8 mouse cellular contexts compared by ENCODE assay signal in the genomic region with DNA sequence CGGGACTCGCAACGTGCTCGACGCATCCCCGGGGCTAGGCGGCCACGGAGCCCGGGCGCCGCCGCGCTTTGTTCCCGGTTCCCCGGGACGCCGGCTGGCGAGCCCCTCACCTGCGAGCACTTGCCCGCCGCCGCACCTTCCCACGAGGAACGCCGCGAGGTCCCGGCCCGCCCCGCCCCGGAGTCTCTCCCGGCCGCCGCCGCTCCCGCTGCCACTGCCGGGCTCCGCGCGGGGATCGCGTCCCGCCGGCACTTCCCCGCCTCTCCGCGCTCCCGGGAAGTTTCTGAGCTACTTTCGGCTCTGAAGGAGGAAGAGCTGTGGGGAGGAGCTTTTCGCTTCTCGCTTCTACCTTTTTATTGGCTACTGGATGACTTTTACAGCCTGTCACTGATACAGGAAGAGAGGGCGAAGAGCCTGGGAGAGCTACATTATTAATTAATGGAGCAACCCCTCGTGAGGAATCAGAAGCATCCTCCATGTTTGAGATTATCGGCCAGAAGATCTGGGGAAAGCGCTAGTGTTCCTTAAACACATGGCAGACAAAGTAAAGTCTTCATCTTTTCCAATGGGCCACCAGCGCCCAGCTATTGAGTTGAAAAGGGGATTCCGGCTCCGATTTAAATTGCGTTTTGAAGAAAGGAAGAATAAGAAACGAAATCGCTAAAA. TPM values are rescaled to one million over a fixed set of nuclear protein-coding genes. Genes with fewer than 3 reads are reported as not detected.
DNase-seq lines count a peak whose midpoint lies in the region; ATAC-seq and TF ChIP-seq lines count a peak whose summit lies in the region.

A gene (minus strand): TSS at position 478 of the 666 bp plus-strand sequence.

- no peaks in the 10 kb centered on the region for H3K9me3 ChIP-seq in embryonic facial prominence, embryonic 11.5 days (replicated peaks; ENCODE audit: control insufficient read depth, low read length)
- no peaks in the 10 kb centered on the region for H3K9me3 ChIP-seq in intestine, postnatal 0 days (ENCODE audit: control insufficient read depth)
- H3K9me3 ChIP-seq in midbrain, postnatal 0 days (ENCODE audit: low read length) = no peaks in the 10 kb centered on the region

- peak within 1 kb of the TSS; percentile 94 for H3K4me2 ChIP-seq in embryonic facial prominence, embryonic 11.5 days (ENCODE audit: low read depth, low read length)
- peak within 1 kb of the TSS; percentile 78 for H3K4me2 ChIP-seq in intestine, postnatal 0 days (replicated peaks; ENCODE audit: low read depth)
- peak within 1 kb of the TSS; percentile 94 for H3K4me2 ChIP-seq in midbrain, postnatal 0 days (ENCODE audit: low read depth, low read length, poor library complexity, severe bottlenecking)

- peaks cover 11% of the 10 kb centered on the region; the same call in 1 of the 2 replicates for H3K79me2 ChIP-seq in liver, adult 2 months (ENCODE audit: control insufficient read depth, insufficient read depth, low read length)

- DNase-seq in B cell, adult 2 months = peak; percentile 56 to 63
- peak; percentile 87 for DNase-seq in adrenal gland, postnatal 10 days
- DNase-seq in embryonic facial prominence, embryonic 11.5 days (ENCODE audit: low spot score) = peak; percentile 80
- peak; percentile 83 to 89 for DNase-seq in heart, adult 18-20 months
- DNase-seq in liver, adult 2 months (ENCODE audit: extremely low read depth, low read depth, low spot score) = peak; percentile 88
- DNase-seq in midbrain, postnatal 0 days (ENCODE audit: low spot score) = peak; percentile 79
- peak; percentile 75 to 82 for DNase-seq in spleen, postnatal 36 days (ENCODE audit: low spot score in 2 of 2)

- H3K4me3 ChIP-seq in embryonic facial prominence, embryonic 11.5 days (ENCODE audit: low read depth, low read length) = peak within 1 kb of the TSS; percentile 91
- H3K4me3 ChIP-seq in intestine, postnatal 0 days (ENCODE audit: low read depth, low read length) = peak within 1 kb of the TSS; percentile 92
- H3K4me3 ChIP-seq in liver, adult 2 months (ENCODE audit: insufficient read depth, low read depth, low read length) = peak within 1 kb of the TSS; percentile 90
- H3K4me3 ChIP-seq in midbrain, postnatal 0 days (ENCODE audit: low read depth, low read length) = peak within 1 kb of the TSS; percentile 87

- no peak for TF ChIP-seq CTCF in intestine, postnatal 0 days (IDR thresholded peaks at IDR 0.05; ENCODE audit: low read depth)
- TF ChIP-seq CTCF in liver, adult 2 months (IDR thresholded peaks at IDR 0.05; ENCODE audit: low read depth, low read length) = no peak
- TF ChIP-seq CTCF in midbrain, postnatal 0 days (IDR thresholded peaks at IDR 0.05) = no peak

- H3K27me3 ChIP-seq in embryonic facial prominence, embryonic 11.5 days (ENCODE audit: control insufficient read depth, insufficient read depth, low read length) = no peaks in the 10 kb centered on the region
- H3K27me3 ChIP-seq in intestine, postnatal 0 days (replicated peaks; ENCODE audit: control insufficient read depth, insufficient read depth, low read length) = no peaks in the 10 kb centered on the region
- H3K27me3 ChIP-seq in liver, adult 2 months (ENCODE audit: control insufficient read depth, insufficient read depth, low read length) = no peaks in the 10 kb centered on the region
- no peaks in the 10 kb centered on the region for H3K27me3 ChIP-seq in midbrain, postnatal 0 days (ENCODE audit: insufficient read depth, low read length)

- TF ChIP-seq POLR2A in liver, adult 2 months (IDR thresholded peaks at IDR 0.05; ENCODE audit: extremely low read depth, insufficient read depth, low read length) = peak; percentile 91

- H3K9ac ChIP-seq in embryonic facial prominence, embryonic 11.5 days (replicated peaks; ENCODE audit: low read length) = peak within 1 kb of the TSS; percentile 93
- peak within 1 kb of the TSS; percentile 80 for H3K9ac ChIP-seq in intestine, postnatal 0 days (ENCODE audit: low read depth, low read length)
- peak within 1 kb of the TSS; percentile 89 for H3K9ac ChIP-seq in liver, adult 2 months (ENCODE audit: low read depth, low read length)
- H3K9ac ChIP-seq in midbrain, postnatal 0 days (replicated peaks; ENCODE audit: low read length, poor library complexity, severe bottlenecking) = peak within 1 kb of the TSS; percentile 65

- H3K36me3 ChIP-seq in embryonic facial prominence, embryonic 11.5 days (replicated peaks; ENCODE audit: control insufficient read depth, insufficient read depth, low read depth, low read length) = no peaks in the 10 kb centered on the region; the same call in 1 of the 2 replicates
- H3K36me3 ChIP-seq in intestine, postnatal 0 days (ENCODE audit: control insufficient read depth, insufficient read depth) = no peaks in the 10 kb centered on the region; the same call in 1 of the 2 replicates
- no peaks in the 10 kb centered on the region for H3K36me3 ChIP-seq in liver, adult 2 months (ENCODE audit: control insufficient read depth, insufficient read depth, low read length)
- no peaks in the 10 kb centered on the region for H3K36me3 ChIP-seq in midbrain, postnatal 0 days (ENCODE audit: insufficient read depth, low read length)

- H3K4me1 ChIP-seq in embryonic facial prominence, embryonic 11.5 days (ENCODE audit: control insufficient read depth, insufficient read depth, low read length) = no peaks in the 10 kb centered on the region; the same call in 1 of the 2 replicates
- H3K4me1 ChIP-seq in intestine, postnatal 0 days (replicated peaks; ENCODE audit: control insufficient read depth, insufficient read depth, low read length) = no peaks in the 10 kb centered on the region
- peaks cover 4% of the 10 kb centered on the region for H3K4me1 ChIP-seq in liver, adult 2 months (ENCODE audit: control insufficient read depth, insufficient read depth, low read length)
- no peaks in the 10 kb centered on the region; the same call in none of the 2 replicates for H3K4me1 ChIP-seq in midbrain, postnatal 0 days (ENCODE audit: insufficient read depth, low read length)

- peak within 1 kb of the TSS; percentile 88 for H3K27ac ChIP-seq in embryonic facial prominence, embryonic 11.5 days (replicated peaks; ENCODE audit: low read depth, low read length)
- H3K27ac ChIP-seq in intestine, postnatal 0 days (ENCODE audit: low read depth, low read length) = peak within 1 kb of the TSS; percentile 93
- H3K27ac ChIP-seq in liver, adult 2 months (replicated peaks; ENCODE audit: insufficient read depth, low read depth, low read length) = peak within 1 kb of the TSS; percentile 67
- peak within 1 kb of the TSS; percentile 27 for H3K27ac ChIP-seq in midbrain, postnatal 0 days (ENCODE audit: low read depth, low read length)

- peak; percentile 51; the same call in 1 of the 2 replicates for ATAC-seq in embryonic facial prominence, embryonic 11.5 days (replicated peaks; ENCODE audit: insufficient number of reproducible peaks, low FRiP score, low TSS enrichment, low read depth)
- ATAC-seq in intestine, postnatal 0 days = peak; percentile 76
- ATAC-seq in midbrain, postnatal 0 days (ENCODE audit: low FRiP score) = peak; percentile 48; the same call in 1 of the 2 replicates

- under 1% methylated on average over 46 of the region's 60 CpGs for WGBS in embryonic facial prominence, embryonic 11.5 days
- WGBS in intestine, postnatal 0 days = under 1% methylated on average over 54 of the region's 60 CpGs
- under 1% methylated on average over 60 of the region's 60 CpGs for WGBS in liver, adult 2 months
- under 1% methylated on average over 60 of the region's 60 CpGs for WGBS in midbrain, postnatal 0 days

RNA-seq across cellular contexts. Expression of the gene that starts here (rescaled TPM):
- total RNA-seq in adrenal gland, postnatal 10 days (2021) = not detected
- polyA plus RNA-seq in embryonic facial prominence, embryonic 11.5 days (2014; fragmentation: Nextera tagmentation; extraction: Ambion mirVana) = not detected in 2 replicates
- total RNA-seq in heart, adult 18-20 months (2021) = not detected
- not detected in 2 replicates for polyA plus RNA-seq in intestine, postnatal 0 days (2015; fragmentation: Nextera tagmentation; extraction: Ambion mirVana)
- not detected in 2 replicates for total RNA-seq in liver, adult 2 months (2014; rRNA removed)
- polyA plus RNA-seq in liver, adult 2 months (2012; rRNA removed) = not detected in 2 replicates
- total RNA-seq in midbrain, postnatal 0 days (2014; rRNA removed) = not detected in 2 replicates
- polyA plus RNA-seq in midbrain, postnatal 0 days (2015; fragmentation: Nextera tagmentation; extraction: Ambion mirVana) = not detected in 2 replicates

Comparison
In these comparisons a context has a peak if more than half of its experiments do, and no peak if none do; other contexts are left out.
1. Peak in every context shown above with its lines: DNase-seq, ATAC-seq, H3K4me3 ChIP-seq and H3K27ac ChIP-seq.
2. Peak in DNase-seq in adrenal gland, postnatal 10 days; RNA of the gene not detected or under 1 TPM.
3. Peak in DNase-seq, ATAC-seq, H3K4me3 ChIP-seq, H3K27ac ChIP-seq, H3K9ac ChIP-seq and H3K4me2 ChIP-seq in embryonic facial prominence, embryonic 11.5 days; RNA of the gene not detected or under 1 TPM.
4. Peak in DNase-seq in heart, adult 18-20 months; RNA of the gene not detected or under 1 TPM.
5. Peak in ATAC-seq, H3K4me3 ChIP-seq, H3K27ac ChIP-seq, H3K9ac ChIP-seq and H3K4me2 ChIP-seq in intestine, postnatal 0 days; RNA of the gene not detected or under 1 TPM.
6. Peak in DNase-seq, H3K4me3 ChIP-seq, H3K27ac ChIP-seq and H3K9ac ChIP-seq in liver, adult 2 months; RNA of the gene not detected or under 1 TPM.
7. Peak in DNase-seq, ATAC-seq, H3K4me3 ChIP-seq, H3K27ac ChIP-seq, H3K9ac ChIP-seq and H3K4me2 ChIP-seq in midbrain, postnatal 0 days; RNA of the gene not detected or under 1 TPM.
8. H3K27ac ChIP-seq: peak in every context shown above with its lines; median percentile 93 in intestine, postnatal 0 days; 88 in embryonic facial prominence, embryonic 11.5 days; 67 in liver, adult 2 months; 27 in midbrain, postnatal 0 days.